Mouse (Mus musculus): ENCODE data around the gene Cntd1. TPM values are rescaled to one million over a fixed set of nuclear protein-coding genes. Genes with fewer than 3 reads are reported as not detected.

Gene Cntd1
- polyA plus RNA-seq (2016; fragmentation: Nextera tagmentation; extraction: Ambion mirVana) = 1.6 TPM in 2 replicates

GRCm38 (mm10) chr11:101278223-101279192 lies at the start of gene Cntd1, which contains the start of gene Coa3:
Gene Cntd1 (plus strand): TSS chr11:101279012.
Gene Coa3 (minus strand): TSS chr11:101279114.
- Histone ChIP-seq H3K27ac (peak within 1 kb of the TSS; percentile 56; the same call in 1 of the 2 replicates), H3K9me3 (no peaks in the 10 kb centered on the region), H3K27me3 (peaks cover 29% of the 10 kb centered on the region), H3K4me3 (replicated peaks) (peak within 1 kb of the TSS; percentile 76), H3K9ac (peak within 1 kb of the TSS; percentile 76), H3K36me3 (replicated peaks) (no peaks in the 10 kb centered on the region), H3K4me1 (peaks cover 37% of the 10 kb centered on the region), H3K4me2 (peak within 1 kb of the TSS; percentile 77)
- ATAC-seq (ENCODE audit: low FRiP score) = peak; percentile 95
- WGBS = 11% methylated on average over 45 of the region's 45 CpGs

- ATAC-seq (ENCODE audit: low FRiP score) = no peak
- Histone ChIP-seq H3K27me3 (peaks cover 19% of the 10 kb centered on the region), H3K36me3 (replicated peaks) (no peaks in the 10 kb centered on the region), H3K27ac (no peak overlapping the region), H3K9me3 (no peaks in the 10 kb centered on the region), H3K4me1 (peaks cover 32% of the 10 kb centered on the region), H3K4me3 (replicated peaks) (no peak overlapping the region), H3K9ac (no peak overlapping the region), H3K4me2 (no peak overlapping the region)
- 26% methylated on average over 8 of the region's 8 CpGs for WGBS
These were observed 49.4 kb upstream of the Cntd1 start for GRCm38 (mm10) chr11:101229361-101229900.

- H3K27ac ChIP-seq = 0 out of 2 replicates have a peak overlapping the region, but pooled peaks have one; percentile 25
- no peak overlapping the region for H3K9ac ChIP-seq
- no peak overlapping the region for H3K4me2 ChIP-seq
- no peak overlapping the region for H3K4me3 ChIP-seq (replicated peaks)
- peaks cover 19% of the 10 kb centered on the region for H3K27me3 ChIP-seq
- peaks cover 32% of the 10 kb centered on the region for H3K4me1 ChIP-seq
- WGBS = 40% methylated on average over 2 of the region's 2 CpGs
- no peaks in the 10 kb centered on the region for H3K36me3 ChIP-seq (replicated peaks)
- H3K9me3 ChIP-seq = no peaks in the 10 kb centered on the region
- ATAC-seq (ENCODE audit: low FRiP score) = no peak
These were observed 48.7 kb upstream of the Cntd1 start for GRCm38 (mm10) chr11:101230061-101230511.

GRCm38 (mm10) chr11:101230526-101230925 lies 48.3 kb upstream of the Cntd1 start:
- no peak for ATAC-seq (ENCODE audit: low FRiP score)
- Histone ChIP-seq H3K27me3 (peaks cover 15% of the 10 kb centered on the region), H3K36me3 (replicated peaks) (no peaks in the 10 kb centered on the region), H3K4me1 (peaks cover 28% of the 10 kb centered on the region), H3K9ac (no peak overlapping the region), H3K27ac (0 out of 2 replicates have a peak overlapping the region, but pooled peaks have one; percentile 25), H3K4me3 (replicated peaks) (no peak overlapping the region), H3K4me2 (no peak overlapping the region), H3K9me3 (no peaks in the 10 kb centered on the region)
- WGBS = 13% methylated on average over 5 of the region's 5 CpGs

- ATAC-seq (ENCODE audit: low FRiP score) = no peak
- Histone ChIP-seq H3K9me3 (no peaks in the 10 kb centered on the region), H3K4me3 (replicated peaks) (no peak overlapping the region), H3K4me2 (peak overlapping the region; percentile 8; the same call in 1 of the 2 replicates), H3K9ac (no peak overlapping the region), H3K27me3 (peaks cover 15% of the 10 kb centered on the region), H3K36me3 (replicated peaks) (no peaks in the 10 kb centered on the region), H3K27ac (0 out of 2 replicates have a peak overlapping the region, but pooled peaks have one; percentile 25), H3K4me1 (peaks cover 23% of the 10 kb centered on the region)
- 13% methylated on average over 18 of the region's 18 CpGs for WGBS
These were observed 47.6 kb upstream of the Cntd1 start for GRCm38 (mm10) chr11:101230991-101231871.

GRCm38 (mm10) chr11:101232010-101232839 lies 46.6 kb upstream of the Cntd1 start:
- WGBS = 62% methylated on average over 6 of the region's 6 CpGs
- peaks cover 15% of the 10 kb centered on the region for H3K27me3 ChIP-seq
- H3K36me3 ChIP-seq (replicated peaks) = no peaks in the 10 kb centered on the region
- H3K9ac ChIP-seq = no peak overlapping the region
- peaks cover 20% of the 10 kb centered on the region for H3K4me1 ChIP-seq
- no peaks in the 10 kb centered on the region for H3K9me3 ChIP-seq
- H3K4me3 ChIP-seq (replicated peaks) = no peak overlapping the region
- H3K27ac ChIP-seq = no peak overlapping the region
- no peak for ATAC-seq (ENCODE audit: low FRiP score)
- no peak overlapping the region for H3K4me2 ChIP-seq

GRCm38 (mm10) chr11:101233240-101233639 lies 45.6 kb upstream of the Cntd1 start:
- WGBS = 97% methylated on average over 1 of the region's 1 CpGs
- H3K27me3 ChIP-seq = peaks cover 6% of the 10 kb centered on the region
- H3K27ac ChIP-seq = no peak overlapping the region
- no peak overlapping the region for H3K4me2 ChIP-seq
- H3K9ac ChIP-seq = no peak overlapping the region
- no peaks in the 10 kb centered on the region for H3K36me3 ChIP-seq (replicated peaks)
- ATAC-seq (ENCODE audit: low FRiP score) = no peak
- H3K4me3 ChIP-seq (replicated peaks) = no peak overlapping the region
- no peaks in the 10 kb centered on the region for H3K9me3 ChIP-seq
- H3K4me1 ChIP-seq = peaks cover 20% of the 10 kb centered on the region

- Histone ChIP-seq H3K27me3 (peaks cover 6% of the 10 kb centered on the region), H3K4me1 (peaks cover 20% of the 10 kb centered on the region), H3K36me3 (replicated peaks) (no peaks in the 10 kb centered on the region), H3K4me3 (replicated peaks) (no peak overlapping the region), H3K4me2 (no peak overlapping the region), H3K9me3 (no peaks in the 10 kb centered on the region), H3K27ac (no peak overlapping the region), H3K9ac (no peak overlapping the region)
- ATAC-seq (ENCODE audit: low FRiP score) = no peak
These were observed 44.7 kb upstream of the Cntd1 start for GRCm38 (mm10) chr11:101234124-101234523.

- Histone ChIP-seq H3K9ac (no peak overlapping the region), H3K9me3 (no peaks in the 10 kb centered on the region), H3K36me3 (replicated peaks) (no peaks in the 10 kb centered on the region), H3K4me3 (replicated peaks) (no peak overlapping the region), H3K27me3 (peaks cover 6% of the 10 kb centered on the region; the same call in 1 of the 2 replicates), H3K4me1 (peaks cover 12% of the 10 kb centered on the region), H3K4me2 (no peak overlapping the region), H3K27ac (no peak overlapping the region)
- ATAC-seq (ENCODE audit: low FRiP score) = no peak
These were observed 43.4 kb upstream of the Cntd1 start for GRCm38 (mm10) chr11:101235429-101235828.

- Histone ChIP-seq H3K36me3 (replicated peaks) (no peaks in the 10 kb centered on the region), H3K9me3 (no peaks in the 10 kb centered on the region), H3K4me2 (no peak overlapping the region), H3K9ac (no peak overlapping the region), H3K4me3 (replicated peaks) (no peak overlapping the region), H3K27ac (no peak overlapping the region), H3K4me1 (no peaks in the 10 kb centered on the region), H3K27me3 (no peaks in the 10 kb centered on the region)
- ATAC-seq (ENCODE audit: low FRiP score) = no peak
- WGBS = 92% methylated on average over 5 of the region's 5 CpGs
These were observed 42.0 kb upstream of the Cntd1 start for GRCm38 (mm10) chr11:101236782-101237181.

- H3K27me3 ChIP-seq = 0 out of 2 replicates have a peak, but pooled peaks cover 5% of the 10 kb centered on the region
- no peak overlapping the region for H3K9ac ChIP-seq
- no peaks in the 10 kb centered on the region for H3K9me3 ChIP-seq
- 57% methylated on average over 5 of the region's 5 CpGs for WGBS
- no peak overlapping the region for H3K4me3 ChIP-seq (replicated peaks)
- H3K4me2 ChIP-seq = no peak overlapping the region
- no peak overlapping the region for H3K27ac ChIP-seq
- ATAC-seq (ENCODE audit: low FRiP score) = no peak
- no peaks in the 10 kb centered on the region for H3K36me3 ChIP-seq (replicated peaks)
- H3K4me1 ChIP-seq = no peaks in the 10 kb centered on the region
These were observed 40.7 kb upstream of the Cntd1 start for GRCm38 (mm10) chr11:101238071-101238647.

Measured in forebrain, embryonic 12.5 days (tissue).